In genomic region chr1:154292729-154293128, GRCm38 (mm10) we compare ENCODE assay signal across 18 mouse cellular contexts.
DNase-seq lines count a peak whose midpoint lies in the region; ATAC-seq lines count a peak whose summit lies in the region.
"Had no signal": no experiment of that assay in that cellular context is flagged by ENCODE, and none has a peak within 500 bp of the region (broad histone marks: within the 10 kb centered on the region; RNA-seq: fewer than 3 reads in every experiment).

No protein-coding gene starts in this region.

- no peaks in the 10 kb centered on the region for H3K9me3 ChIP-seq in midbrain, embryonic 13.5 days
- no peaks in the 10 kb centered on the region for H3K9me3 ChIP-seq in midbrain, embryonic 14.5 days (ENCODE audit: control insufficient read depth, low read length)
- H3K9me3 ChIP-seq: limb, embryonic 13.5 days; liver, embryonic 13.5 days had no signal

- peak; percentile 20; the same call in 1 of the 2 replicates for ATAC-seq in midbrain, embryonic 13.5 days
- no peak for ATAC-seq in midbrain, embryonic 14.5 days (ENCODE audit: low FRiP score, low TSS enrichment)
- ATAC-seq: forebrain, embryonic 16.5 days had no signal

- no peak overlapping the region for H3K9ac ChIP-seq in midbrain, embryonic 13.5 days (replicated peaks)
- no peak overlapping the region for H3K9ac ChIP-seq in midbrain, embryonic 14.5 days (replicated peaks; ENCODE audit: low read length)
- H3K9ac ChIP-seq: limb, embryonic 13.5 days; liver, embryonic 13.5 days; lung, embryonic 14.5 days had no signal

- H3K4me2 ChIP-seq in midbrain, embryonic 13.5 days (replicated peaks): no peak overlapping the region
- H3K4me2 ChIP-seq in midbrain, embryonic 14.5 days (ENCODE audit: low read length): no peak overlapping the region
- H3K4me2 ChIP-seq: heart, embryonic 11.5 days; limb, embryonic 13.5 days; liver, embryonic 13.5 days; lung, embryonic 14.5 days had no signal

- no peak overlapping the region for H3K27ac ChIP-seq in midbrain, embryonic 13.5 days
- H3K27ac ChIP-seq in midbrain, embryonic 14.5 days (replicated peaks; ENCODE audit: low read depth, low read length): no peak overlapping the region
- H3K27ac ChIP-seq: limb, embryonic 13.5 days; liver, embryonic 13.5 days had no signal

- no peaks in the 10 kb centered on the region for H3K36me3 ChIP-seq in midbrain, embryonic 13.5 days
- no peaks in the 10 kb centered on the region for H3K36me3 ChIP-seq in midbrain, embryonic 14.5 days (ENCODE audit: control insufficient read depth, insufficient read depth, low read length)
- H3K36me3 ChIP-seq: limb, embryonic 13.5 days; liver, embryonic 13.5 days had no signal

- H3K4me1 ChIP-seq in midbrain, embryonic 13.5 days (replicated peaks): no peaks in the 10 kb centered on the region
- 0 out of 2 replicates have a peak, but pooled peaks cover 4% of the 10 kb centered on the region for H3K4me1 ChIP-seq in midbrain, embryonic 14.5 days (ENCODE audit: control insufficient read depth, insufficient read depth, low read length)
- H3K4me1 ChIP-seq: limb, embryonic 13.5 days; liver, embryonic 13.5 days had no signal

- peak; percentile 4 to 49 for DNase-seq in layer of hippocampus, adult 18-20 months (ENCODE audit: low spot score in 2 of 2)
- DNase-seq in layer of hippocampus, postnatal 25 days (ENCODE audit: extremely low spot score in 1 of 2, low spot score in 1 of 2): no peak
- DNase-seq in midbrain, embryonic 14.5 days: no peak
- DNase-seq in Muller cell, postnatal 12 days (ENCODE audit: inconsistent ontology term): peak; percentile 34
- peak; percentile 87 for DNase-seq in brain, adult 2 months (ENCODE audit: low read depth, low spot score)
- DNase-seq in kidney, postnatal 10 days: no peak
- DNase-seq: cerebellum, postnatal 10 days; heart, postnatal 10 days; kidney, adult 11 months; kidney, postnatal 14 days; liver, embryonic 13.5 days; lung, embryonic 14.5 days; lung, postnatal 36 days; thymus, postnatal 14 days had no signal

- H3K27me3 ChIP-seq in midbrain, embryonic 13.5 days: no peaks in the 10 kb centered on the region
- no peaks in the 10 kb centered on the region for H3K27me3 ChIP-seq in midbrain, embryonic 14.5 days (ENCODE audit: control insufficient read depth, insufficient read depth, low read length)
- H3K27me3 ChIP-seq: limb, embryonic 13.5 days; liver, embryonic 13.5 days had no signal

- H3K4me3 ChIP-seq in midbrain, embryonic 13.5 days (replicated peaks): no peak overlapping the region
- no peak overlapping the region for H3K4me3 ChIP-seq in midbrain, embryonic 14.5 days (replicated peaks; ENCODE audit: low read depth, low read length)
- H3K4me3 ChIP-seq: limb, embryonic 13.5 days; liver, embryonic 13.5 days had no signal

- WGBS in midbrain, embryonic 13.5 days: 52% methylated on average over 4 of the region's 4 CpGs
- 34% methylated on average over 4 of the region's 4 CpGs for WGBS in midbrain, embryonic 14.5 days

Comparison
In these comparisons a context has a peak if more than half of its experiments do, and no peak if none do; other contexts are left out.
1. DNase-seq: peak in layer of hippocampus, adult 18-20 months (2 of 2), Muller cell, postnatal 12 days (single experiment) and brain, adult 2 months (single experiment); none in layer of hippocampus, postnatal 25 days (0 of 2), midbrain, embryonic 14.5 days (single experiment) and kidney, postnatal 10 days (single experiment).